In genomic region chr17:31330622-31331021, GRCm38 (mm10) we compare ENCODE assay signal across 10 mouse cellular contexts. TPM values are rescaled to one million over a fixed set of nuclear protein-coding genes. Genes with fewer than 3 reads are reported as not detected.
A peak's percentile ranks its signal among the peaks of the same experiment; 100 is the strongest.
DNase-seq lines count a peak whose midpoint lies in the region; ATAC-seq lines count a peak whose summit lies in the region.
"Had no signal": no experiment of that assay in that cellular context is flagged by ENCODE, and none has a peak within 500 bp of the region (broad histone marks: within the 10 kb centered on the region; RNA-seq: fewer than 3 reads in every experiment).

No protein-coding gene starts in this region.

- no peak overlapping the region for H3K9ac ChIP-seq in kidney, embryonic 15.5 days
- H3K9ac ChIP-seq: hindbrain, embryonic 15.5 days had no signal

- H3K36me3 ChIP-seq in embryonic facial prominence, embryonic 10.5 days (replicated peaks): no peaks in the 10 kb centered on the region
- H3K36me3 ChIP-seq in kidney, embryonic 15.5 days: no peaks in the 10 kb centered on the region
- H3K36me3 ChIP-seq: G1E; hindbrain, embryonic 15.5 days had no signal

- no peak overlapping the region for H3K27ac ChIP-seq in embryonic facial prominence, embryonic 10.5 days (replicated peaks)
- no peak overlapping the region for H3K27ac ChIP-seq in kidney, embryonic 15.5 days
- H3K27ac ChIP-seq: hindbrain, embryonic 15.5 days had no signal

- H3K9me3 ChIP-seq in embryonic facial prominence, embryonic 10.5 days: 0 out of 2 replicates have a peak, but pooled peaks cover 2% of the 10 kb centered on the region
- H3K9me3 ChIP-seq in kidney, embryonic 15.5 days (replicated peaks): no peaks in the 10 kb centered on the region
- H3K9me3 ChIP-seq: hindbrain, embryonic 15.5 days had no signal

- peaks cover 12% of the 10 kb centered on the region for H3K4me1 ChIP-seq in embryonic facial prominence, embryonic 10.5 days
- peaks cover 7% of the 10 kb centered on the region for H3K4me1 ChIP-seq in kidney, embryonic 15.5 days

- 36% methylated on average over 4 of the region's 4 CpGs for WGBS in embryonic facial prominence, embryonic 10.5 days
- WGBS in kidney, embryonic 15.5 days: 31% methylated on average over 4 of the region's 4 CpGs

- H3K4me2 ChIP-seq in kidney, embryonic 15.5 days: no peak overlapping the region
- H3K4me2 ChIP-seq: hindbrain, embryonic 15.5 days had no signal

- ATAC-seq in kidney, embryonic 15.5 days (replicated peaks; ENCODE audit: low FRiP score): 0 out of 2 replicates have a peak, but pooled peaks have one; percentile 19

- H3K27me3 ChIP-seq in embryonic facial prominence, embryonic 10.5 days (replicated peaks; ENCODE audit: low read depth, poor library complexity, severe bottlenecking): no peaks in the 10 kb centered on the region
- H3K27me3 ChIP-seq in kidney, embryonic 15.5 days: no peaks in the 10 kb centered on the region
- H3K27me3 ChIP-seq: hindbrain, embryonic 15.5 days had no signal

- H3K4me3 ChIP-seq in embryonic facial prominence, embryonic 10.5 days: no peak overlapping the region
- H3K4me3 ChIP-seq in kidney, embryonic 15.5 days (replicated peaks): no peak overlapping the region
- H3K4me3 ChIP-seq: hindbrain, embryonic 15.5 days had no signal

- DNase-seq in cerebellum, adult 18-20 months: peak; percentile 44 to 55
- no peak for DNase-seq in cerebellum, adult 11-12 months
- DNase-seq in 3T3-L1 (ENCODE audit: low read depth, low spot score): peak; percentile 40
- DNase-seq in adrenal gland, postnatal 10 days: peak; percentile 79
- peak; percentile 72 for DNase-seq in embryonic facial prominence, embryonic 10.5 days (ENCODE audit: low spot score)
- peak; percentile 81 for DNase-seq in lung, postnatal 10 days
- peak; percentile 26 to 71 for DNase-seq in spleen, postnatal 10 days (ENCODE audit: low spot score in 2 of 2)

RNA-seq across cellular contexts. Expression of gene Slc37a1, which starts 44.0 kb away (rescaled TPM):
- total RNA-seq in adrenal gland, postnatal 10 days (2021): 10 to 100 TPM in 1 of 2 experiments, 1 to 10 TPM in 1; 4.4 to 10.9 TPM
- 5.3 and 7.7 TPM in 2 replicates for polyA plus RNA-seq in embryonic facial prominence, embryonic 10.5 days (2016; fragmentation: Nextera tagmentation; extraction: Ambion mirVana)
- polyA plus RNA-seq in kidney, embryonic 15.5 days (2015; fragmentation: Nextera tagmentation; extraction: Ambion mirVana): 3.0 and 3.9 TPM in 2 replicates
- polyA plus RNA-seq: G1E had no signal

RNA-seq across cellular contexts. Expression of gene Rsph1, which starts 53.4 kb away (rescaled TPM):
- 1 to 10 TPM; 3.5 to 4.6 TPM for total RNA-seq in adrenal gland, postnatal 10 days (2021)
- 1.8 and 2.1 TPM in 2 replicates for polyA plus RNA-seq in embryonic facial prominence, embryonic 10.5 days (2016; fragmentation: Nextera tagmentation; extraction: Ambion mirVana)
- polyA plus RNA-seq in kidney, embryonic 15.5 days (2015; fragmentation: Nextera tagmentation; extraction: Ambion mirVana): 2.0 and 2.4 TPM in 2 replicates
- total RNA-seq: G1E had no signal
- polyA plus RNA-seq: G1E had no signal

RNA-seq across cellular contexts. Expression of gene Pde9a, which starts 55.4 kb away (rescaled TPM):
- total RNA-seq in adrenal gland, postnatal 10 days (2021): 10 to 100 TPM in 1 of 2 experiments, 1 to 10 TPM in 1; 7.9 to 12.7 TPM
- polyA plus RNA-seq in embryonic facial prominence, embryonic 10.5 days (2016; fragmentation: Nextera tagmentation; extraction: Ambion mirVana): 16.9 and 18.9 TPM in 2 replicates
- 27.6 and 34.9 TPM in 2 replicates for polyA plus RNA-seq in kidney, embryonic 15.5 days (2015; fragmentation: Nextera tagmentation; extraction: Ambion mirVana)
- polyA plus RNA-seq: G1E had no signal
